ENCODE assay signal across 21 mouse cellular contexts in the genomic region with DNA sequence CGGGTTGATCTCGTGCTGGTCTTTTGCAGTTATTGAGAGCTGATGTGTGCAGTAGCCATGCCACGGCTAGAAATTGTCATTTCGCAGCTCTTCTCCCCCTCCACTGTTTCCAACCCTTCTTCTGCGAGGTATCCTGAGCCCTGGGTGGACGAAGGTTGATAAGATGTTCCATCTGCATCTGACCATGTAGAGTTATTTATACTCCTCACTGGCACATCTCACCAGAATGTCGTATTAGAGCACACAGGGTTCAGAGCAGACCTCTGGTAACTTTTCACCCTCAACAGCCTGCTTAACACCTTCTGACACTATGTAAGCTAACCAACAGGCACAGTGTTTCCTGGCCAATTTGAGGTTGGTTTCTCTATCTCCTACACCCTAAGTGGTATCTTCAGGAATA.
DNase-seq lines count a peak whose midpoint lies in the region; ATAC-seq and TF ChIP-seq lines count a peak whose summit lies in the region.
"Had no signal": no experiment of that assay in that cellular context is flagged by ENCODE, and none has a peak within 500 bp of the region (broad histone marks: within the 10 kb centered on the region; RNA-seq: fewer than 3 reads in every experiment).

No protein-coding gene starts in this region.

- no peak overlapping the region for H3K27ac ChIP-seq in heart, postnatal 0 days (ENCODE audit: low read depth)
- no peak overlapping the region for H3K27ac ChIP-seq in midbrain, embryonic 11.5 days (ENCODE audit: low read depth, low read length)
- no peak overlapping the region for H3K27ac ChIP-seq in midbrain, embryonic 13.5 days

- intact Hi-C loops in heart, postnatal 14 days (cut with DNase I) = no loop called here
- intact Hi-C loops in heart, postnatal 10 days (cut with DNase I) = no loop called here

- no peaks in the 10 kb centered on the region for H3K36me3 ChIP-seq in heart, postnatal 0 days (replicated peaks; ENCODE audit: control insufficient read depth, insufficient read depth, low read length)
- H3K36me3 ChIP-seq in midbrain, embryonic 11.5 days (ENCODE audit: control insufficient read depth, insufficient read depth, low read length) = no peaks in the 10 kb centered on the region
- H3K36me3 ChIP-seq in midbrain, embryonic 13.5 days = no peaks in the 10 kb centered on the region
- H3K36me3 ChIP-seq: G1E had no signal

- TF ChIP-seq CTCF in heart, postnatal 0 days (IDR thresholded peaks at IDR 0.05; ENCODE audit: low read depth) = no peak

- H3K4me2 ChIP-seq in heart, postnatal 0 days (ENCODE audit: low read depth, low read length) = no peak overlapping the region
- no peak overlapping the region for H3K4me2 ChIP-seq in midbrain, embryonic 11.5 days
- H3K4me2 ChIP-seq in midbrain, embryonic 13.5 days (replicated peaks) = no peak overlapping the region

- peaks cover 5% of the 10 kb centered on the region; the same call in 1 of the 2 replicates for H3K4me1 ChIP-seq in heart, postnatal 0 days (ENCODE audit: control insufficient read depth, insufficient read depth)
- no peaks in the 10 kb centered on the region for H3K4me1 ChIP-seq in midbrain, embryonic 11.5 days (ENCODE audit: control insufficient read depth, insufficient read depth, low read length)
- no peaks in the 10 kb centered on the region for H3K4me1 ChIP-seq in midbrain, embryonic 13.5 days (replicated peaks)

- no peak overlapping the region for H3K9ac ChIP-seq in heart, postnatal 0 days (replicated peaks; ENCODE audit: low read depth, low read length)
- no peak overlapping the region for H3K9ac ChIP-seq in midbrain, embryonic 11.5 days (ENCODE audit: low read length)
- H3K9ac ChIP-seq in midbrain, embryonic 13.5 days (replicated peaks) = no peak overlapping the region

- peak; percentile 51; the same call in 1 of the 2 replicates for ATAC-seq in heart, postnatal 0 days (ENCODE audit: insufficient read depth, low read depth)
- no peak for ATAC-seq in midbrain, embryonic 11.5 days (ENCODE audit: low FRiP score)
- no peak for ATAC-seq in midbrain, embryonic 13.5 days
- ATAC-seq: activated CD4-positive, CD25-positive, alpha-beta regulatory T cell, adult 4 months; CD4-positive, CD25-positive, alpha-beta regulatory T cell, adult 4 months; Patski had no signal

- TF ChIP-seq EP300 in heart, postnatal 0 days (IDR thresholded peaks at IDR 0.05; ENCODE audit: low read depth) = no peak

- no peak overlapping the region for H3K4me3 ChIP-seq in heart, postnatal 0 days (ENCODE audit: low read depth, low read length)
- no peak overlapping the region for H3K4me3 ChIP-seq in midbrain, embryonic 11.5 days (ENCODE audit: low read depth, low read length)
- no peak overlapping the region for H3K4me3 ChIP-seq in midbrain, embryonic 13.5 days (replicated peaks)

- H3K9me3 ChIP-seq in heart, postnatal 0 days (replicated peaks; ENCODE audit: control insufficient read depth, low read length) = no peaks in the 10 kb centered on the region
- no peaks in the 10 kb centered on the region for H3K9me3 ChIP-seq in midbrain, embryonic 11.5 days (ENCODE audit: control insufficient read depth, low read length)
- no peaks in the 10 kb centered on the region for H3K9me3 ChIP-seq in midbrain, embryonic 13.5 days

- DNase-seq in heart, adult 11 months = peak; percentile 49
- no peak for DNase-seq in heart, postnatal 14 days
- no peak for DNase-seq in heart, postnatal 0 days (ENCODE audit: low spot score)
- no peak for DNase-seq in heart, postnatal 10 days
- peak; percentile 66 for DNase-seq in midbrain, embryonic 11.5 days (ENCODE audit: low spot score, missing footprints)
- DNase-seq: adrenal gland, adult 2 months; adrenal gland, adult 8-10 months; adrenal gland, postnatal 10 days; adrenal gland, postnatal 14 days; adrenal gland, postnatal 25 days; adrenal gland, postnatal 36 days; B cell, adult 2 months; cerebellum, adult 11 months; cerebellum, adult 11-12 months; cerebellum, adult 18-20 months had no signal

- H3K27me3 ChIP-seq in heart, postnatal 0 days (ENCODE audit: control insufficient read depth, insufficient read depth, low read length) = no peaks in the 10 kb centered on the region
- no peaks in the 10 kb centered on the region; the same call in 1 of the 2 replicates for H3K27me3 ChIP-seq in midbrain, embryonic 11.5 days (ENCODE audit: control insufficient read depth, insufficient read depth, low read length)
- peaks cover 10% of the 10 kb centered on the region; the same call in 1 of the 2 replicates for H3K27me3 ChIP-seq in midbrain, embryonic 13.5 days
- H3K27me3 ChIP-seq: CH12.LX had no signal

- WGBS in heart, postnatal 0 days = 64% methylated on average over 7 of the region's 7 CpGs
- 85% methylated on average over 7 of the region's 7 CpGs for WGBS in midbrain, embryonic 11.5 days
- 90% methylated on average over 7 of the region's 7 CpGs for whole genome bisulfite sequencing in midbrain, embryonic 13.5 days

Comparison
In these comparisons a context has a peak if more than half of its experiments do, and no peak if none do; other contexts are left out.
1. DNase-seq: peak in heart, adult 11 months (single experiment) and midbrain, embryonic 11.5 days (single experiment); none in heart, postnatal 14 days (0 of 2), heart, postnatal 0 days (single experiment) and heart, postnatal 10 days (0 of 2).